11 mouse cellular contexts compared by ENCODE assay signal in the genomic region with DNA sequence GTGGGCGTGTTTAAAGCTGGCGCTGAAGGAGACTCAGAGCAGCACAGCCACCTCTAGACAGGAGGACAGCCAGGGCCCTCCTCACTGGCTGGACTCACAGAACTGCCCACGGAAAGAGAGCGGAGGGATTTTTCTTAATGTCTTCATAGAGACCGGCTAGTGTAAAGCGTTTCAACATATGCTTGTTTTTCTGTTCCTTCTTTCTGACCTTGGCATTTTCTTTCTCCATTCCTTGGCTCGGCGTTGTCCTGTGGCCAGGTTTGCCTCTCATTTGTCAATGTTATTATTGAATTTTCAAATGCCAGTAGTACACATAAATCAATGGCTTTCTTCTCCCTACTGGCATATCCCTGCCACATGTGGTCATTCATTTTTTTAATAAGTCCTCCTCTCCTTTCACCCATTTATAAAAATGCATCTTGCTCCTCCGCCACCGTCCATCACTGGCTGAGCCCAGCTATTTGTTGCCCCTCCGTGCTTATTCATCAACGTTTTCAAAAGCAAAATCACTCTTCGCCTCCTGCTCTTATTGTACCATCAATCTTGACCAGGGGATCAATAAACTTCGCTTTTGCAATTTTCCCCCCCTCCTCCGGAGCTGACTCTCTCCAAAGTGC.
A peak's percentile ranks its signal among the peaks of the same experiment; 100 is the strongest.
DNase-seq lines count a peak whose midpoint lies in the region; ATAC-seq and TF ChIP-seq lines count a peak whose summit lies in the region.
"Had no signal": no experiment of that assay in that cellular context is flagged by ENCODE, and none has a peak within 500 bp of the region (broad histone marks: within the 10 kb centered on the region; RNA-seq: fewer than 3 reads in every experiment).

No protein-coding gene starts in this region.

- no peak overlapping the region for H3K27ac ChIP-seq in kidney, postnatal 0 days
- H3K27ac ChIP-seq in embryonic facial prominence, embryonic 14.5 days (replicated peaks; ENCODE audit: low read depth, low read length): no peak overlapping the region
- peak overlapping the region; percentile 77 for H3K27ac ChIP-seq in hindbrain, embryonic 12.5 days

- no peaks in the 10 kb centered on the region for H3K4me1 ChIP-seq in kidney, postnatal 0 days (replicated peaks; ENCODE audit: insufficient read depth, low read length)
- H3K4me1 ChIP-seq in embryonic facial prominence, embryonic 14.5 days (ENCODE audit: control insufficient read depth, insufficient read depth, low read length): peaks cover 4% of the 10 kb centered on the region; the same call in 1 of the 2 replicates
- peaks cover 21% of the 10 kb centered on the region for H3K4me1 ChIP-seq in hindbrain, embryonic 12.5 days

- H3K36me3 ChIP-seq in kidney, postnatal 0 days (ENCODE audit: insufficient read depth, low read length): no peaks in the 10 kb centered on the region
- H3K36me3 ChIP-seq in embryonic facial prominence, embryonic 14.5 days (ENCODE audit: control insufficient read depth, insufficient read depth, low read length): no peaks in the 10 kb centered on the region
- no peaks in the 10 kb centered on the region for H3K36me3 ChIP-seq in hindbrain, embryonic 12.5 days

- ATAC-seq in kidney, postnatal 0 days (replicated peaks; ENCODE audit: low FRiP score, low read depth): no peak
- no peak for ATAC-seq in embryonic facial prominence, embryonic 14.5 days (ENCODE audit: low read depth)
- peak; percentile 65 for ATAC-seq in hindbrain, embryonic 12.5 days (ENCODE audit: low FRiP score)

- 0 out of 2 replicates have a peak overlapping the region, but pooled peaks have one; percentile 27 for H3K9ac ChIP-seq in kidney, postnatal 0 days (ENCODE audit: low read depth, low read length)
- H3K9ac ChIP-seq in embryonic facial prominence, embryonic 14.5 days (ENCODE audit: low read depth, low read length): no peak overlapping the region
- 0 out of 2 replicates have a peak overlapping the region, but pooled peaks have one; percentile 39 for H3K9ac ChIP-seq in hindbrain, embryonic 12.5 days

- H3K9me3 ChIP-seq in kidney, postnatal 0 days (replicated peaks; ENCODE audit: low read length): no peaks in the 10 kb centered on the region
- no peaks in the 10 kb centered on the region for H3K9me3 ChIP-seq in embryonic facial prominence, embryonic 14.5 days (ENCODE audit: control insufficient read depth, low read length)
- no peaks in the 10 kb centered on the region for H3K9me3 ChIP-seq in hindbrain, embryonic 12.5 days (replicated peaks)

- 40% methylated on average over 15 of the region's 15 CpGs for WGBS in kidney, postnatal 0 days
- WGBS in embryonic facial prominence, embryonic 14.5 days: 78% methylated on average over 15 of the region's 15 CpGs
- 53% methylated on average over 15 of the region's 15 CpGs for WGBS in hindbrain, embryonic 12.5 days

- H3K4me2 ChIP-seq in kidney, postnatal 0 days (ENCODE audit: low read length): peak overlapping the region; percentile 55
- H3K4me2 ChIP-seq in embryonic facial prominence, embryonic 14.5 days (ENCODE audit: low read depth, low read length): peak overlapping the region; percentile 33
- H3K4me2 ChIP-seq in hindbrain, embryonic 12.5 days (replicated peaks): peak overlapping the region; percentile 42

- H3K4me3 ChIP-seq in kidney, postnatal 0 days (replicated peaks; ENCODE audit: low read depth, low read length): peak overlapping the region; percentile 22
- no peak overlapping the region for H3K4me3 ChIP-seq in embryonic facial prominence, embryonic 14.5 days (ENCODE audit: low read depth, low read length)
- peak overlapping the region; percentile 12; the same call in 1 of the 2 replicates for H3K4me3 ChIP-seq in hindbrain, embryonic 12.5 days

- DNase-seq in kidney, postnatal 0 days (ENCODE audit: low spot score): peak; percentile 31
- DNase-seq in kidney, postnatal 4 days: no peak
- no peak for DNase-seq in embryonic facial prominence, embryonic 14.5 days (ENCODE audit: low spot score)
- peak; percentile 49 for DNase-seq in mesoderm, embryonic 11.5 days (ENCODE audit: low read depth, low spot score)
- no peak for DNase-seq in spleen, postnatal 36 days (ENCODE audit: low spot score in 2 of 2)
- DNase-seq in layer of hippocampus, adult 9-10 months (ENCODE audit: low spot score): no peak
- DNase-seq: cerebellum, adult 9-11 months; layer of hippocampus, postnatal 36 days; lung, adult 18-20 months; spleen, adult 18-20 months had no signal

- H3K27me3 ChIP-seq in kidney, postnatal 0 days (ENCODE audit: insufficient read depth, low read length): no peaks in the 10 kb centered on the region
- no peaks in the 10 kb centered on the region for H3K27me3 ChIP-seq in embryonic facial prominence, embryonic 14.5 days (replicated peaks; ENCODE audit: control insufficient read depth, insufficient read depth, low read length)
- H3K27me3 ChIP-seq in hindbrain, embryonic 12.5 days: no peaks in the 10 kb centered on the region; the same call in 1 of the 2 replicates

- TF ChIP-seq CTCF in kidney, postnatal 0 days (IDR thresholded peaks at IDR 0.05; ENCODE audit: low read depth): no peak

Comparison
In these comparisons a context has a peak if more than half of its experiments do, and no peak if none do; other contexts are left out.
1. DNase-seq: peak in kidney, postnatal 0 days (single experiment) and mesoderm, embryonic 11.5 days (single experiment); none in kidney, postnatal 4 days (0 of 2), embryonic facial prominence, embryonic 14.5 days (single experiment), spleen, postnatal 36 days (0 of 2) and layer of hippocampus, adult 9-10 months (single experiment).
2. Peak in every context shown above with its lines, with median percentiles within 50 percentile points of each other: H3K4me2 ChIP-seq.